Mouse (Mus musculus) embryonic fibroblast, embryonic 13.5 days (primary cell): ENCODE data around the gene Rad51b.

Experiments used
- CTCF ChIP-seq: IDR thresholded peaks from 2 replicates; pipeline ENCODE4 v1.5.1; 2011; ENCODE audit warnings: mild to moderate bottlenecking, control low read depth, low read length, moderate library complexity, borderline replicate concordance; ENCODE audit not compliant: insufficient read depth
- POLR2A ChIP-seq: IDR thresholded peaks from 2 replicates; pipeline ENCODE4 v1.6.1; 2011; ENCODE audit warnings: low read depth, mild to moderate bottlenecking, control low read depth, low read length, moderate library complexity

GRCm38 (mm10) chr12:79614583-79614953 is 317.5 kb downstream of the Rad51b start:
- TF ChIP-seq CTCF (no peak), POLR2A (no peak)
